Mouse (Mus musculus): ENCODE data around the gene Fam184b. TPM values are rescaled to one million over a fixed set of nuclear protein-coding genes. Genes with fewer than 3 reads are reported as not detected.

Fam184b gene
- 0.18 TPM in 2 replicates for polyA plus RNA-seq (2012; rRNA removed)

GRCm38 (mm10) chr5:45638806-45639714, at the start of gene Fam184b:
TSS of gene Fam184b (minus strand) at chr5:45639614.

GRCm38 (mm10) chr5:45669598-45670279, 30.3 kb upstream of the Fam184b start, which contains the start of gene Ncapg:
TSS of gene Ncapg (plus strand) at chr5:45669919.

GRCm38 (mm10) chr5:45519960-45520808, 119.2 kb downstream of the Fam184b start, which contains the start of gene Med28:
TSS of gene Med28 (plus strand) at chr5:45520229.

GRCm38 (mm10) chr5:45493191-45494092, 146.0 kb downstream of the Fam184b start, which contains the start of gene Lap3:
TSS of gene Lap3 (plus strand) at chr5:45493374.

Other genes starting within 250 kb of the Fam184b start
- 105 TPM in 2 replicates for gene Qdpr, start 189.4 kb downstream of the Fam184b start, polyA plus RNA-seq (2012; rRNA removed)
- not detected in 2 replicates for gene Clrn2, start 185.9 kb downstream of the Fam184b start, polyA plus RNA-seq (2012; rRNA removed)
- gene Lap3, start 146.2 kb downstream of the Fam184b start, polyA plus RNA-seq (2012; rRNA removed), result 21.7 and 26.7 TPM in 2 replicates
- 108 and 139 TPM in 2 replicates for gene Med28, start 119.4 kb downstream of the Fam184b start, polyA plus RNA-seq (2012; rRNA removed)
- 0.93 and 1.0 TPM in 2 replicates for gene Ncapg, start 30.3 kb upstream of the Fam184b start, polyA plus RNA-seq (2012; rRNA removed)
- 1.2 and 2.1 TPM in 2 replicates for gene Lcorl, start 218.0 kb upstream of the Fam184b start, polyA plus RNA-seq (2012; rRNA removed)